Mouse (Mus musculus) cerebellum, postnatal 25 days (tissue): Measurements from ENCODE around the gene Fancc.
"Not testable (repeated sequence)": the region's sequence is repeated elsewhere in the genome, so short reads cannot be mapped to it uniquely, and the experiment has no call there.

Experiments
- DNase-seq, 2 experiments: peaks; one replicate each; pipeline ENCODE4 v3.0.0; 2021; ENCODE audit warnings: mixed read lengths in 2 of 2

The Fancc gene

DNA sequence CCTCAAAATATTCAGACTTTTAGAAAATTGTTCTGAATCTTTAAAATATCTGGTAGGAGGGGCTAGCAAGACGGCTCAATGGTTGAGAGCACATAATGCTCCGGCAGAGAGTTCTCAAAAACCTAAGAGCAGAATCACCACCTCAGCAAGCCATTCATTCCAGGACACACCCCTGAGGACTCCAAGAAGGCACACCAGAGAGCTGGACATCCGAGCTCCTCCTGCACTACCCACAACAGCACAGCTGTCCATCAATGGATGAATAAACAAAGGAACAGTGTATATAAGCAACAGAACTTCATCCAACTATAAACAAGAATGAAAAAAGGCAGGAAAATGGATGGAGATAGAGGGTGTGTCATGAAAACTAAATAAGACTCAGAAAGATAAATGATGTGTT lies 80.3 kb downstream of the Fancc start:
- DNase-seq = no peak

DNA sequence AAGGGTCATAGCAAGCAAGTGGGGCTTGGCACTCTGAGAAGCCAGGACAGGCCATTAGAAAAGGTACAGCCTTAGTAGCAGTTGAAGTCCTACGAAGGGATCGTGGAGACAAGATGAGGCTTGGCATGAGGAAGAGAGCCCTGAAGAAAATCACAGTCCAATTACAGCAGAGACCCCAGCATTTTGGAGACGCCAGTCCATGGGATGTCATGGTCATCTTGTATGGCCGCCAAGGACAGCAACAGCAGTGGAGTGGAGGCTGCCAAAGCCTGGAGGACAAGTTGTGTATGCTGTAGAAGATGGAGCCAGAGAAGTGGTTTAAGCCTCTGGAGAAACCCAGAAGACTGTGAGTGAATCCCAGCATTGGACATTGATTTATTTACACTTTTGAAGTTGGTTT lies 84.4 kb downstream of the Fancc start:
- no peak for DNase-seq

DNA sequence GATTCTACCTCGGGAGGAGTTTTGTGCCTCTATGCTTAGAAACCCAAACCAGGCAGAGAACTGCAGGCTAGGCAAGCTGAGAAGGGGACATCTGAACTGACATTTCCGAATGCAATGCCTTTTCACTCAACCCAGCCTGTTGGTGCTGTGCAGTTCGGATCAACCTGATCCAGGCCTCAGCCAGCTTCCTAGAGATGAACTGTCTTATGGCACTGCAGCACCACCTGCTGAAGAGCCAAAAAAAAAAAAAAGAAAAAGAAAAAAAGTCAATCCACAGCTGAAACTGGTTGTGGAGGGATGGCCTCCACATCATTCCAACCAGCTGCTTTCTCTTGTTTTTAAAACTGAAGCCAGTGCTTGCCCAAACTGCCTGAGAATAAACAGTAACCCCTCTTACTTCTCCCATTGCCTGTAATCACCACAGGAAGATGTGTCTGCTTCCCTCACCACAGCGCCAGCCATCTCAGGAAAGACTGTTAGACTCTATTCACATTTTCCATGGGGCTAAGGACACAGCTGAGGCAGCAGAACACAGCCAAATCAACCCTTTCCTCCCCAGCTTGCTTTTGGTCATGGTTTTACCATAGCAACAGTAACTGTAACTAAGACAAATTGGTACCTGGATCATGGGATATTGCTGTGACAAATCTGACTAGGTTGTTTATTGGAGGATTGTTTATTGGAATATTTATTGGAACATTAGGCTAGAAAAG lies 85.6 kb downstream of the Fancc start:
- DNase-seq = no peak

DNA sequence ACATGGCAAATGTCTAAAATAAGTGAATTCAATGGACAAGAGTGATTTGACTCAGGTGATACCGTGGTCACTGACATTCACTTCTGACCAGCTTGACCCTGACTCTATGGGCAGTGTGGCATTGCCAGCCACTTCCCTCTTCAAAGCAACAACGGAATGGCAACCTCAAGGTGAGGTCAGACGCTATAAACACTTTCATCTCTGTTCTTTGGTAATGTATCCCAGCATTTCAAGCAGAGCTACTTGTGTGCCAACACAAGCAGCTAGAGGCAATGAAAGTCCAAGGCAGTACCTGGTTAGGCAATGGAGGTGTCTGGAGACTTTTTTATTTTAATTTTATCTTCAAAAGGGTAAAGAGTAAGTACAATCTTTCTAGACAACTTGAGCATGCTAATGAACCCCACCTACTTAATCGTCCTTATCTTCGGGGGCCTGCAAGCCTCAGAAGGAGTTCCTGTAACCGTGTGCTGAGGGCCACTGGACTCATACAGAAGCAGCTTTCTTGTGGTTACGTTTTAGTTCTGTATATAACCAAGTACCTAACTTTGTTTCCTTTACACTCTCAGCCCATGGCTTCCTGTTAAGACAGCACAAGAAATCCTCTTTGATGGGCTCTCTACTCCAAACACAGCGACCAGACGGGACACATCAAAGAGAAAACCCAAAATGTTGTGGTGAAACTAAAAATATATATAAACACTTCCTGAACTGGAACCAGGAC lies 86.3 kb downstream of the Fancc start:
- no peak for DNase-seq

DNA sequence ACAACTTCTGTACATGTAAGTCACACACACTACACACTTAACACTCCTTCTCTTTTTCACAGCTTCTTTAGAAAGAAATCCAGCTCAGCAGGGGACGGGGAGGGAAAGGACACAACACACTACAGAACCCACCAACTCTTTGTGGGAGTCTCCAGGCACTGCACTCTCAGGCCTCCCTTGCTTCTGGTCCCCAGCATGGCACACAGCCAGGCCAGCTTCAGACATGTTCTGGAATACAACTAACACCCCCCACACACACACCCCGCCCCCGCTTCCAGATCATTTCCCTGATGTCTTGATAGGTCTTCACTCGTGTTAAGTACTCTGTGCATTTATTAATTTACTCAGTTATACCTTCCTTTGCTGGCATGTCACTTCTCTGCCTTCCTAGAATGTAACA lies 91.9 kb downstream of the Fancc start:
- peak in 1 of 2 experiments; percentile 21 for DNase-seq

DNA sequence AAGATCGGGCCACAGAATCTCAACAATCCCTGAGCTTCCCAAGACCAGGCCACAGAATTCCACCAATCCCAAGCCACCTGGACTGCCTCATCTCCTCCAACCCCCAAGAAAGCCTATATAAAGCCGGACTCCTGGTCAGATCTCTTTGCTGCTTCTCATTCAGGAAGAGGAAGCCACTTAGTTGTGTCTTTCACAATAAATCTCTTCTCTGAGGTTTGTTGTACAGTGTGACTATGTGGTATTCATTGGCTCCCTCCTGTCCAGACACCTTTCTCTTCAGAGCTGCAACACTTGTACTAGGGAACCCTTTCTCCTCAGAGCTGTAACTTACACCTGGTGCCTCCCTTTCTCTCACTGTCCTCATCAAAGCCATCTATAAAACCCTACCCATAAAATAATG lies 92.4 kb downstream of the Fancc start:
- no peak for DNase-seq

DNA sequence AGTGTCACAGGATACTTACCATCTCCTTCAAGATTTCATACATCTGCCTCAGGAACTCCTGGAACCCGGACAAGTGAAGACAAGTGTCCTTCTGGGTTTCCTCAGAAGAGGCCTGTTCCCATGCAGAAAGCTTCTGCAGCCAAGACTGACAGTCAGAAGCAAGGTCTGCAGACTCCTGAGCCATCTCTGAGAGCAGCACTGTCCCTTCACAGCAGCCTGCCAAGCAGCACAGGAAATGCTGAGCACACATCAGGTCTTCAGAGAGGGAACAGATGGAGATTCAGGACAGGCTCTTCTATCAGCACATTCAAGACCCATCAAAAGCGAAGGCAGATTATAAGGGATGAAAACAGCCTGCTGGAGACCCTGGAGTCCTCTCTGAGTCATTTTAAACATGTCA lies 94.3 kb downstream of the Fancc start:
- peak; percentile 41 to 48 for DNase-seq

DNA sequence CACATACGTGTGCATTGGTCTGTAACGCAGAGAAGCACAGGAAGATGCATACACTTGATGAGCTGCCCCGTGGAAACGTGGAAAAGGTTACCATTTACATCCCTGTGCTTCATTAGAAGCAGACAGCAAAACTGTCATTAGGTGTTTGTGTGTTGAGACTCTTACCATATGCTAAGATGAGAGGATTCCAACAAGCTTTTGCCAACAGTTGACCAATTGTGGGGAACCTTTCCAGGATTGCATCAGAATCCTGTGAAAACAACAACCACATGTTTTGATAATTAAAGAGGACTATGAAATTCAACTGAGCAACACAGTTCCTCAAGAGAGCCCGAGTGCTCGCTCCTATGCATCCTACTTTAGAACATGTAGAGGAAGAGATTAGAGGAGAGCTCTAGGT lies 97.0 kb downstream of the Fancc start:
- peak; percentile 12 to 36 for DNase-seq

DNA sequence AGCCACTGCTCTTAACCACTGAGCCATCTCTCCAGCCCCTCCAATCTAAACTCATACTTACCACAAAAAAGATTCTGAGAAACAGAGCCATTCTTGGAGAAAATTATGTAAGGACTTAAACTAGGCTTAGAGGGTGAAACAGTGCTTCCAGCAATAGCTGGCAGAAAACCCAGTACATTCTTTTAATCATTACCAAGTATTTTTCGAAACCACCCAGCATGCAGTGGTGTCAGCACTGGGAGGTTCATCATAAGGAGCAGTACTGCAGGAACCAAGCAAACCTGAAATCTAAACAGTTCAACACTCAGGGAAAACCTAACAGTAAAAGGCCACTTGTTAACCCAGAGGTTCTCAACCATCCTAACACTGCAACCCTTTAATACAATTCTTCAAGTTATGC lies 99.7 kb downstream of the Fancc start:
- no peak for DNase-seq

DNA sequence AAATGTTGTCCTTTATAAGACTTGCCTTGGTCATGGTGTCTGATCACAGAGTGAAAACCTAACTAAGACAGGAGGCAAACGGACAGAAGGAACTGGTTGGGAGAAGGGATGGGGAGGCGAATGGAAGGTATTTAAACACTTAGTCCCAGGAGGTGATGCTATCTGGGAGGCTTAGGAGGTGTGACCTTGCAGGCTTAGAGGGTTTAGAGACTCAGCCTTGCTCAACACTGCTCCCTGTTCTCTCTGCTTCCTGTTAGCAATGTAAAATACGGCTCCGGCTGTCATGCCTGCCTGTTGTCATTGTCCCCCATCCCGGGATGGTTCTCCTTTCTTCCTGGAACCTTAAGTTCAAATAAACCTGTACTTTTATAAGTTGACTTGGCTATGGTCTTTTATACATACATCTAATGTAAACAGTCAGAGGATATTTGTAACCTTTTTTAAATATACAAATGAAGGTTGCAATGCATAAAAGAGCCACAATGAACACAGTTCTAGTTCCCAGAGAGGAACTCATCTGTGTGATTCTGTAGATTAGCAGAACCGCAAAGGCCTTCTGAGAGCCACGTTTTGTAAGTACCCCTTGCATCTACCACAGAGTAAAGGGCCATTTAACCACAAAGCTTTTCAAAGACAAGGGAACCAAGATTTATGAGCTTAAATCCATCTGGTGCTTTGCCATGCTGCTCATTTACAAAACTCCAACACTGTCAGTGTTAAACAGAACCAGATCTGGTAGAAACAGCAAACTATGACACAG lies 102.6 kb downstream of the Fancc start:
- DNase-seq = no peak

DNA sequence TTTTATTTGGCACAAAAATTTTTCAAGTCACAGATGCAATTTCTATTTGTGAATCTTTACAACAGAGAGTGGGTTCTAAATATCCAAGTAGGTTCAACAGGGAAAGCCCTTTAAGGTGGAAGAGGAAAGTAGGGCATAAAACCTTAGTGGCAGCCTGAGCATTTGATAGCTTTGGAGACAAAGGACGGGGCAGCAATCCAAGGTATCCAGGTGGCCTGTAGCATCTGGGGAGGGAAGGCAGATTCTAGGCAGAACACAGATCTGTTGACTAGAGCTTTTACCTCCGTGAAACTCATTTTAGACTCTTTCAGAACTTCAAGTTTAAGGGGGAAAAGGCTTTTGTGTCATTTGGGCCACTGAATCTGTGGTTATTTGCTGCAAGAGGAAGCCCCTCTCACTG lies 111.8 kb downstream of the Fancc start:
- DNase-seq = peak; percentile 63 to 77

DNA sequence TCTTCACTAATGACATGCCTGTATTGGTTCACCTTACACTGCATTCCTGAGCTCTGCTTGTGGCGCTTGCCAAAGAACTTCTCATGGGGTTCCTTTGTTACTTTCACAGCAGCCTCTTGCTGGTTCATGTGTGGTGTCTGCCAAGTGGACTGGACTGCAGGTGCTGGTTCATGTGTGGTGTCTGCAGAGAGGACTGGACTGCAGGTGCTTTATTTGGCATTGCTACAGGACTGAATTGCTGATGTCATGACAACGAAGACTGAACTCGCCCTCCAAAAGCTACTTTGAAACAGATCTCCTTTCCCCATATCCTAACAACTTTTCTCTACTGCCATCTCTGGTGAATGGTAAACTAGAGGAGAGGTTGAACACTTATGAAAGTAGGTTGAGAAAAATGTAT lies 112.3 kb downstream of the Fancc start:
- no peak for DNase-seq

DNA sequence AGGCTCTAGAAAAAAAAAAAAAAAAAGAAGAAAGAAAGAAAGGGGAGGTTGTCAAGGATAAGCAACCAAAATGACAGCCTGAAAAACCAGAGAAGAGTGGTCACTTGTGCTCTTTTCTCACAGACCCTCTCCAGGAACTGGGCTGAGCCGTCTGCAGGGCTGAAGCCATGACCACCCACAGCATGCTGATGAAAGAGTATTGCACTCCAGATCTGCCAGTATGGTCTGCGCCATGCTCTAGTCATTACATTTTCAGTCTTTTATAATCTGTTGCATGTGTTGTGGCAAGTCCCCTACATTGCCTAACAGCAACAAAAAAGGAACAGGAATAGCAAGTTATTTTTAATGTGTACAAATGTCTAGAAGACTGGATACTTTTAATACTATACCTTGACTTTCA lies 114.9 kb downstream of the Fancc start:
- no peak for DNase-seq

DNA sequence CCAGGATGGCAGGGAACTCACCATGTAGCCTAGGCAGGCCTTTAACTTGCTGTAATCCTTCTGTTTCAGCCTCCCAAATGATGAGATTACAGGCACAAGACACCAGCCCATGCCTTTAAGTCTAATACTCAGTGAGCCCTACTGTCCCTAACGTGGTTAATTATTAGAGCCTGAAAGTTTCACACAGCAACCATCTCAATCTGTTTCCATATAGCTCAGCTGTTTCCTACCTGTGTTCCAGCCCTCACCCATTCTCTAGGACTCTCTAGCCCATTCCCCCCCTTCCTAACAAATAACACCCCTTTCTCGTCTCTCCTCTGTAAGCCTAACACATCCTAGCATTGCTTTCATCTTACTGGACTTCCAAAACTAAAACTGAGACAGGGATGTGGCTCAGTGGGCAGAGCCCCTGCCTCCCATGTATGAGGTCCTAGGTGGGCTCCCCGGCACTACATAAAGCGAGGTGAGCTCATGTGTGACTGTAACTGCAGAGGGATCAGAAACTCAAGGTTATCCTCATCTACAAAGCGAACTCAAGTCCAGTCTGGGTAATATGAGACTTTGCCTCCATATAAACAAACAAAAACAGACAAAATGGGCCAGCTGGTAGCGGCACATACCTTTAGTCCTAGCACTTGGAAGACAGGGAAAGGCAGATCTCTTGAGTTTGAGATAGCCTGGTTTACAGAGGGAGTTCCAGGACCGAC lies 123.5 kb downstream of the Fancc start:
- DNase-seq = no peak

DNA sequence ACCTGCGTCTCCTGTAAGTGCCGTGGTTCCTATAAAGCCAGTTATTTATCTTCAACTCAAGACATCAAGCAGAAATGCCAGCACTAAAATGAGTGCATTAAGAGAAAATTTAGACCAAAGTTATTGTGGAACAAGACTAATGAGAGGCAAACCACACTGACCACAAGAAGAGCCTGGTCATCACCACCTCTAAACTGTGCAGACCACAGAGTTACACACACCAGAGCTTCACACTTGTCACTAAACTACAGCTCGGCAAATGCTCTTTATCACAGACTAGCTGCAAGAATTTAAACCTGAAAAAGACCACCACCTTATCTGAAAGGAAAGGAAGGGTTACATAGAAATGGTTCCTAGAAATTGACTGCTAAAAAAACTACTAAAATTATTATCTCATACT lies 135.3 kb downstream of the Fancc start:
- no peak for DNase-seq

DNA sequence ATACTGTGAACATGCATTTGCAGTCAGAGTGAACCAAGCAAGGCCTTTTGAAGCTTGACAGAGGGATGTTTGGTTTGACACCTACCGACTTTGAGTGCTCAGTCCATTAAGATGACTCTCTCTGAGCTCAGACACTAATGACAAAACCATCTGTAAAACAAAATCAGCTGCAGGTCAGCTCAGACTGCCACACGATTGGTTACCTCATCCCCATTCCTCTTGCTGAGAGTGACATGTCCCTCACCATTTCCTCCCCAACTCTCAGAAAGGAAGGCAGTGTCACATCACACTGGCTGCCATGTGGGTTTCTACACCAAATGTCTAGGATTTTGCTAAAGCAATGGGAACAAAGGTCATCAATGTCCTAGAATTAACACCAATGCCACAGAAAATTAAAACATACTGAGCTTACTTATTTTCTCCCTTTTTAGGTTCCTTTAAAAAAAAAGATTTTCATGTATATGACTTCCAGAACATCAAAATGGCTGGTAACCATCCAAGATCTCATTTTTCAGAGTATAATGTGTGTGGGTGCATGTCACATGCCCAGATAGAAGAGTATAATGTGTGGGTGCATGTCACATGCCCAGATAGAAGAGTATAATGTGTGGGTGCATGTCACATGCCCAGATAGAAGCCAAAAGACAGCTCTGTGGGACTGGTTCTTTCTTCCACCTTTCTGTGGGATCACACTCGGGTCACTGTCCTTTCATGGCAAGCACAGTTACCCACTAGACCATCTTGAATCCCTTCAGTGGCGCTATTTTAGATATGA lies 136.8 kb downstream of the Fancc start:
- no peak for DNase-seq

DNA sequence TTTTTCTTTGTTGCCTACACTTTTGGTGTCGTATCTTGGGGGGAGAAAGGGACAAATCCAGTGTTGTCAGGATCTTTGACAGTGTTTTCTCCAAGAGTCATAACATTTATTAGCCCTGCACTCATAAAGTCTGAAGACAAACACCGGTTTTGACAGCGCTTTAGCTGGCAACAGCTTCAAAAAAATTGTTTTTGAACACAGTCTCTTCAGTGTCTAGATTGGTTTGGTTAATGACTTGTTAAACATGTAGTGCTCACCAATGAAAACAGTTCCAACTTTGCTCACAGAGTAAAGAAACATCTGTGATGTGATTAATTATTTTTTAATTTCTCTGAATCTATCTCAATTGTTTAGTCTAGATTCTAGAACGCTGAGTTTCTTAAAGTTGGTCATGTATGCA lies 137.7 kb downstream of the Fancc start:
- DNase-seq = no peak

DNA sequence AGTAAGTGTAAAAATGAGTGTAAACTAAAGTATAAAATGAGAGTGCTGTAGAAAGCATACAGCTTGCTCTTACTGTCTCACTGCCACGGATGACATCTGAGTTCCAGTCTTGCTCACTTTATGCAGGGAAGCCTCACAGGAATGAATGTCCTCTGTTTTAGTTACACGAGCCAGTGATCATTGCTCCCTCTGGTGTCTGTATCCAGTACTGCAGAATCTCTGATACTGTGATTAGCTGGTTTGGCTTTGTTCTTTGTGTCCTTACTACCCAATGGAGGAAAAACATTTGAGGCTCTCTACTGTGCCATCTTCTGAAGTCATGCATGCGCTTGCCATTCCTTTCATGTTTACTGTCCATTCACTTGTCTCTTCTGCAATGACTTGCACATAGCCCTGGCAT lies 140.5 kb downstream of the Fancc start:
- peak; percentile 38 to 79 for DNase-seq

DNA sequence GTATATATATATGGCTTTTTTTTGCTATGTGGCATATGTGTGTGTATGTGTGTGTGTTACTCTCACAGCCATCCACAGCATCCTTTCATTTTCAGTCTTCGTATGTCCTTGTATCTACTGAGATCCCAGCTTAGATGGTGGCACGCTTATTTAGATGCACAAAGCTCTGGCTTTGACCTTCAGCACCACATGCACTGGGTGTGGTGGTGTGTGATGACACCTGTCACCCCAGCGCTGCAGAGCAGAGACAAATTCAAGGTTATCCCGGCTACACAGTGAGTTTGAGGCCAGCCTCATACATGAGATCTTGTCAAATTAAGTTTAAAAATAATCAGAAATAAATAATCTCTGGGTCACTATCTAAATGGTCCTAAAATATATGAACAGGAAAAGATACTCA lies 141.0 kb downstream of the Fancc start:
- no peak for DNase-seq

DNA sequence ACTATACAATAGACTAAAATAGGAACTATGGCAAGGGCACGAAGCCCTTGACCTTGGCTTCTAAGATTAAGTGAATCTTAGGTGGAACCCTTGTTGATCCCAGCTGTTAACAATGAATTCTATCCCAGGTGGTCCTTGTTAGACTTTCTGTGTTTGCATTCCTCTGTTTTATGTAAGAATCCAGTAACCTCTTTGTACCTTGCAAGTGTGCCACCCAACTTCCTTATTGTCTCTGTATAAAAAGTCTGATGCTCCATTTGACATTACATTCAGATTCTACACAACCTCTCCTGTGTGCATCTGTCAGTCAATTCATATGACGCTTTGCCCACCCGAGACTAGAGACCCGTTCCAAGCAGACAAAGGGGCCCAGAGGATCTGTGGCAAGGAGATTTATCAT lies 143.8 kb downstream of the Fancc start:
- DNase-seq = not testable (repeated sequence)

DNA sequence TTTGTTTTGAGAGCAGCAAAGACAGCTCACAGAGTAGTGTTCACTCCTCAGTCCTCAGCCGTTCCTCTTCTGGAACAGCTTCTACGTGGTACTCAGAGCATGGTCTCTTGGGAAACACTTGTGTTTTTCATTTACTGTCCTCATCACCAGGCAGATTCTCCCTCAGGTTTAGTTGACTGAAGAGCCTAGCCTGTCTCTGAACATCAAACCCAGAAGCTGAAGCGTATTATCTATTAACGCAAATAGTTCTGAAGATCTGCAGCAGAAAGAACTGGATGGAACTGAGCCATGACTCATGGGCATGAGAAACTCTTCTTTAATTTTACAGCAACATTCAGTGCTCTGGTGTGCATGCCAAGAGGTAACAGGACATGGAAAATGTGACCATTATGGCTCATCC lies 147.0 kb downstream of the Fancc start:
- no peak for DNase-seq

DNA sequence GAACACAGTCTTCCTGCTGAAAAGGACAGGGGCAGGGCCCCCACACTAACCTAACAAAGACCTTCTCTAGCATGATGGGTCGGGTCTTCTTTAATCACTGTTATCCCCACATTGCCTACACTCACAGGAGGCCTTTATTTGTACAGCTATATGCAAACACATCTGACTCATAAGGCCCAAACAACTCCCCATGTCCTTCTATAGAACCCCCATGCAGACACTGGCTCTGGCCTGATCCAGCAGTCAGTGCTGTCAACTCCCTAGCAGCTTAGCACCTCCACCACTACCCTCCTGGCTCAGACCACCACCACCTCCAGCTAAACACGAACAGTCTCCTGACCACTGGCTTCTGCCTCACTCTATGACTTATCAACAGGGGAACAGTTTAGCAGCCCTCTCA lies 149.4 kb downstream of the Fancc start:
- no peak for DNase-seq
